Mouse (Mus musculus): ENCODE measurements around the gene Foxn3.

Gene Foxn3

DNA sequence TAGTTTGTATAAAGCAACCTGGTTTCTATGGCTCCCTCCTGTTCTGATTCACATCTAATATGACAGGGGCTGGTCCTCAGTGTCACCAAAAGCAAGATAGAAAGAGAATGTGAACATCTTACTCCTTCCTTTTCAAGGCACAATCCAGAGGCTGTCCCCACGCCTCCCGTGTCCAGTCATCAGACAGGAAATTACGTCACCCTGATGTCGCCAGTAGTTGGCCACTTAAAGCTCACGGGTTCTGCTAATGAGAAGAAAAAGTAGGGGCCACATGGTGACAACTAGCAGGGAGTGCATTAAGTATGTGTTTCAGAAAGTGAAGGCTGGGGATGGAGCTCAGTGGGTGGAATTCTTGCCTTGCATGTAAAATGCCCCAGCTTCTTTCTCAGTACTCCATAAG, 99.1 kb downstream of the Foxn3 start:
- no peak for DNase-seq (ENCODE audit: low spot score)

DNA sequence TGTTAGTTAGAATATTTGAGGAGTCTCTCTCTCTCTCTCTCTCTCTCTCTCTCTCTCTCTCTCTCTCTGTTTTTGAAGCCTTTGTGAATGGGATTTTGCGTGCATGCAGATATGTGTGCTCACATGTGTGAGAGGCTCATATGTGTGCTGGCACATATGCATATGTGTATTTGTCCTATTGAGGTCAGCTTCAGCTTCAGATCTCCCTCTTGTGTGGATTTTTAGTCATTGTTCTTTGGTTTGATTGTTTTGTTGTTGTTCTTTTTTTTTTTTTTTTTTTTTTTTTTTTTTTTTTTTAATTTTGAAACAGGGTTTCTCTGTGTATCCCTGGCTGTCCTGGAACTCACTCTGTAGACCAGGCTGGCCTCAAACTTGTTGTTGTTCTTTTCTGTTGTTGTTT, 100.5 kb downstream of the Foxn3 start:
- no peak for DNase-seq (ENCODE audit: low spot score)

DNA sequence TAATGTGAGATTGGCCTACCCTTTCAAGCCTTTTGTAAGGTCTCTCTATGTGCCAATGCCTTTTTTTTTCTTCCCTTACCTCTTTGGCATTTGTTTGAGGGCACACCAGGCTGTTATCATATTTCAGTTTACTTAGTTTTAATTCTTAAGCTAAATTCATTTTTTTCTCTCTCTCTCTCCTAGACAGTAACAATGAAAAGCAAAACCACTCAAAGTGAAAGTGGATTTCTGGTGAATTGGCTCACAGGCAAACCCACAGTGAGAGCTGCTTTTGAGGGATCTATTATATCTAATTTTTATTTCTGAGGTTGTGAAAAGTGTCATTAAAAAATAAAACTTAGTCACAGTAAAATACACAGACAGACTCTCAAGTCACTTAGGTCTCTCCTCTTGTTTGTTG, 101.1 kb downstream of the Foxn3 start:
- DNase-seq (ENCODE audit: low spot score): peak; percentile 7

DNA sequence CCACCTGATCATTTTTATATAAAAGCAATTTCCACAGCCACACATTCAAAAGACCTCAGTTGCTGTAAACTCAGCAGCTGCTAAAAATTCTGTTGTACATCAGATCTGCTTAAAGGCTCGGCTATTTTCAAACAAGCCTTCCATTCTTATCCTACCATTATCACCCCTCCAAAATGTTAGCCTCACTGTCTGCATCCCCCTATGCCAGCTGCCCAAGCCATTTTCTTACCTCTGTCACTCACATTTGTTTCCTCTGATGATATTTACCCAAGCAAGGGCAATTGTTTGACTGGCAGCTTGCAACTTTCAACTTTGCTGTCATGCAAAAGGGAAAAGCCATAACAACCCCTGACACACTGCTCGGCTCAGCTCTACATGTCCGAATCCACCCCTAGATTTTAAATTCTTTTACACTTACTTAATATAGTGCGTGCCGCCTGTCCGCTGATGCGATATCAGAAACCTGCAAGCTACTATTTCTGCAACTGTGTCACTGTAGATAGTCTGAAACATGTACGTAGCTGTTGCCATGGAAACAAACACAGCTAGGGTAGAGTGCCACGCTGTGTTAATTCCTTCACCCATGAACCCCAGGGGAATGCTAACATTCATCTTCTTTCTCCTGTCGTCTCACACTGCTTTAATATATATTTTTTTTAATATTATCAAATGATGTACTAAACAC, 105.7 kb downstream of the Foxn3 start:
- DNase-seq (ENCODE audit: low spot score): no peak

DNA sequence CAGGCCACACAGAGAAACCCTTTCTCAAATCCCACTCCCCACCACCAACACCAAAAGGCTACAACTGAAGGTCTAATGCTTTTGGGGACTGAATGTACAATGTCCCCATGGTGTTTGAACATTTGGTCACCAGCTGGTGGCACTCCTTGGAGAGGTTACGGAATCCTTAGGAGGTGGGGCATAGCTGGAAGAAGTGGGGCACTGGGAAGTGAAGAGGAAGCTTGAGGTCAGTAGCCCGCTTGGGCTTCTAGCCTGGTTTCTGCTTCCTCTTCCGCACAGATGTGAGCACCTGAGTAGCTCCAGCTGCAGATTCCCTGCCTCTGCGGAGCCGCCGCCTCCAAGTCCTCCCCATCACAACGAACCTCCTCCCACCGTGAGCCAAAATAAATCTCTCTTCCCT, 107.8 kb downstream of the Foxn3 start:
- DNase-seq (ENCODE audit: low spot score): no peak

DNA sequence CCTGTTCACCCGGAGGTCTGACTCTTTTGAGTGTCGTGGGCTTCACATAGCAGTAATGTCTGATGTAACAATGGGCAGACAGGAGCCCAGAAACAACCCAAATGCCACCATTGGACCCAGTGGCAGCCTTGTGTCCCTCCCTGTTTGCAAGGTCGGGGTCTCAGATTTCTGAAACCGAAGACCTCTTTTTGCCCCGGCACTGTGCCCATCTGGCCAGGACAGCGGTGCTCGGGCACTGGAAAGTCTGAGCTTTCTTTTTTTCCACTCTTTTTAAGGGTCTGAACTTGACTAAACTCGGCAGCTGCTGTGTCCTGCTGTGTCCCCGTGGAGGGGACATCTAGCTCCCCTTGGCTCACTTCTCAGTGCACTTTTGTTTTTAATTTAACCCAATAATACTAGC, 109.0 kb downstream of the Foxn3 start:
- DNase-seq (ENCODE audit: low spot score): no peak

DNA sequence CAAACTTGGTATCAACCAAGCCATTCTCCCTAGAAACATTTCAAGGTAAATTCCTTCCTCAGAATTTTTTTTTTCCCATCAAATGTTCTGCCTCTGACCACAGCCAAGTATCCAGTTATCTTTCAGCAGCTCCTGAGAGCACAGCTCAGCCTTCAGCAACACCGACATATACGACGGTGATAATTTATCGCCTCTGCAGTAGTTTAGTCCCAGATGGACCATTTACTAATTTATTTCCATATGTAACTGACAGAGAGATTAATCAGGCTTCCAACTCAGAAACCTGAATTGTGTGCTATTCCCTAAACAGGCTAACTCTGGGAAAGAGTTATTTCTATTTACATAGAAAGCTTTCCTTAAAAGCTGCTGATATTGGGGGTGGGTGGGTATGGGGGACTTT, 109.6 kb downstream of the Foxn3 start:
- no peak for DNase-seq (ENCODE audit: low spot score)

DNA sequence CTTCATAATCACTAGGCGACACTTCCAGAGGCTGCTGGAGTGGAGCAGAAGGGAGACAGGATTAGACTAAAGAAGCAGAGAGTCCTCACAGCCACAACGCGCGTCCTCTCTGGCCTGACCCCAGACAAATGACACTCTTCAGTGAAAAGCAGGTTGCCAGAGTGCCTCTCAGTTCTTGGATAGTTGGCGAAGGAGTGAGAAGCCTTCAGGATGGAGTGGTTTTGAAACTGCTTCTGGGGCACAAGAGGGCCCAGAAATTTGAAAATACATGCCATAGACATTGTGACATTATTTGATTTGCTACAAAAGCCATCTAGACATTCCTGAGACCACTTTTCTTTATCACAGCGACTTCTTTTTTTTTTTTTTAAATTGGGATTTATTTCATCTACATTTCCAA, 113.3 kb downstream of the Foxn3 start:
- no peak for DNase-seq (ENCODE audit: low spot score)

DNA sequence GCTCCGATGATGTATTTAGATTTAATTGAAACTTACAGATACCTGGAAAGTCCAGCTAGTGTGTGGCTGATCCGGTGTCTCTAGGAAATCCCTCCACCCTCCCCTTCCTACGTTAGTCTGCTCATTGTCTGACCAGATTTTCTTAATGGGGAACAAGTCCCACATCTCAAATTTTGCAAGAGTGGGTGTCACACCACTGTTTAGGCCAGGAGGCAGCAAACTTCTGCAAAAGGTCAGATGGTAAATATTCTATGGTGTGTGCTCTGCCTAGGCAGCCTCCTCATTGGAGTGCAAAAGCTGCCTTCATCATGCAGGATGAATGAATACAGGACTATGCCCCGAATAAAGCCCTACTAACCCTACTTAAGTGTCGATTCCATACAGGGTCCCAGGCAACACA, 115.6 kb downstream of the Foxn3 start:
- DNase-seq (ENCODE audit: low spot score): no peak

DNA sequence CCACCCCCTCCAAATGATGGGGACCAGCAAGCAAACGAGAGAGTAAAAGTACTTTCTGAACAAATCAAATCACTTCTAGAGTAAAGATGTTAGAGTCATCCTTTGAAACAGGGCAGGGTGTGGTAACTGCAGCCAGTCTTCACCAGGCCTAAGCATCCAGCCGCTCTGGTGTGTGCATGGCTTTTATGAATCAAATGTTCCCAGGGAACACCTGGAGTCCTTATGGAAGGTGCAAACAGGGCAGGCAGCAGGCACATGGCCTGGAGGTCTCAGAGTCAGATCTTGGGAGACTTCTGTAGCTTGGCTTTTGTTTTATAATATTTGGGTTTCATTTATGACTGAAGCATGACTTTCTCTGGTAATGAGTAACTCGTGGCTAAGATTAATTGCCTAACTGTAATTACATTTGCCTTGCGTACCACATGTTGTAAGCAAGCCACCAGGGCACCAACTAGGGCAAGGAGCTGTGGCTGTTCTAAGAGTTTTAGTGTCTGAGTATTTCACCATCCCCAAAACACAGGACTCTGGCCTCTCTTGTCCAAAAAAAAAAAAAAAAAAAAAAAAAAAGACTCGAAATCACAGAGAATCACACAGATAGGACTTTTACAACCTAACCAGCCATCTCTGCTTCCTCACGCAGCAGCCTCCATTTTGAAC, 118.2 kb downstream of the Foxn3 start:
- peak; percentile 26 for DNase-seq (ENCODE audit: low spot score)

DNA sequence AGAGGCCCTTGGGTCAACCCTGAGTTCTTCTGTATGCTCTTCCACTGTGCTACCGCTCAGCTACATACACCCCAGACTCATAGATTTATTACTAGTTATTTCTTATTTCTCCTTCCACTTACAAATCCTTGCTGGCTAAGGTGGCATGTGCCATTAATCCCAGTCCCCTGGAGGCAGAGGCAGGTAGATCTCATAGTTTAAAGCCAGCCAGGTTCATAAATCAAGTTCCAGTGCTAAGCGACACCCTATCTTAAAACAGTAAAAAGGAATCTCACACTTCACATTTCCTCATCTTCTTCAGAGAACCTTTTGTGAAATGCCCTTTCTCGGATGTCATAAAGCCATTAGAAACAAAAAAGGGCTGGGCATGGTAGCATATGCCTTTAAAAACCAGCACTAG, 120.6 kb downstream of the Foxn3 start:
- no peak for DNase-seq (ENCODE audit: low spot score)

DNA sequence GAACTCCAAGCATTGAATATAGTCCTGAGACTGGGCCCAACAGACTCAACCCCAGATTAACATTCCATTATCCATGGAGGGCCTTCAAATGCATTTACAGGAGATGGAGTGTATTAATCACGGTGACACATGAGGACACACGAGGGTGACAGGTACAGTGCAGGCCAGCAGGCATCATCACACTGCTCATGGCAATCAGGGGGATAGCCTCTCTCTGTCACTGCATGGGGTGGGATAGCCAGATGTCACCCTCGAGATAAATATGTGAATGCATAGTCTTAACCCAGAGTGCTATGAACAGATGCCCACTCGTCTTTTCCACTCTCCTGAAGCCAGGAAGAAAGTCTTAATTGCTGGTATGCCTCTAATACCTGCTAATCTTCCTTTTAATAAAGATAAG, 122.4 kb downstream of the Foxn3 start:
- DNase-seq (ENCODE audit: low spot score): no peak

DNA sequence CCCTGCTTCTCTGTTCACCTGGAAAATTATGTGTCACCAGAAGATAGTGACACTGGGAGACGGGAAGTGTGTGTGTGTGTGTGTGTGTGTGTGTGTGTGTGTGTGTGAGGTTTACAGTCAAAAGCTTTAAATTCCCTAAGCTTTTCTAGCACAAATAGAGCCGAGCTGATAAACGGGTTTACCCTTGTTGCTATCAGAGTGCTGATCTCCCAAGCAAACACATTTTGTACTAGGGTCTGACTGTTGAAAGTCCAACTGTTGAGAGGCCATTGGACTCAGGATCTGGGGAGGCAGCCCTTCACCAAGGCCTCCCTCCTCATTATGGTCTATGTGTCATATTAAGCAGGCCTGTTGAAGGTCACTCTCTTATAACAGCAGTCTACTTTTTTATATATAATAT, 123.4 kb downstream of the Foxn3 start:
- no peak for DNase-seq (ENCODE audit: low spot score)

DNA sequence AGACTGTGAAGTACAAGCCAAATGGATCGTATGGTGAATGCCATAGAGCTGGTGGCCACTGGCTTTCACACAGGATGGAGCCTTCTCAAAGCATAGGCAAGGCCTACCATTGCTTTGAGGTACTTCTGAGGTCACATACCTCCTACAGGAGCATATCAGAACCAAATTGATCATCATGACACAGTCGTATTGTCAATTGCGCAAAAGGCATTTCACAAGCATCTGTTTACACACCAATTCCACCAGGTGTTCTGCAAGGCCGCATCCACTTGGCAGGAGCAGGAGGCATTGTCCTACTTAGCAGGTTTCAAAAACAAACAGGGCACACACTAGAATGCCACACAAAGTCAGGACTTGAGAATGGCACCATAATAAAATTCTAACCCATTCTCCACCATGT, 128.2 kb downstream of the Foxn3 start:
- DNase-seq (ENCODE audit: low spot score): no peak

DNA sequence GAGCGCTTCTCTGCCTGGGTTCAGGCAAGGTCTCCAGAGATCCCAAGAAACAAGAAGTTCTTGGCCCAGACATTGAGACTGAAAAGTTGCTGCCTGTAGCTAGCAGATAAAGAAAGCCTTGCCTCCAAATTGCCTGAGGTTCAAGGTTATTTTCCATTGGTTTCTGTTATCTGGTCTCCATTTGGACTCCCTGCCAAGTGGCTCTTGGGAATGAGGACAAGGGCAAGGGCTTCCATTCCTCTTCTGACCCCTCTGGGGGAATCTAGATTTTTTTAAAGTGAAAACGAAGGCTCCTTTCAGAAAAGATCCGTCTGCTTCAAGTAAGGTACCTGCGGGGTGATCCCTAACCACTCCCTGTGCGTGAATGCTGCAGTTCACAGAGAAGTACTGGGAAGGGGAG, 130.0 kb downstream of the Foxn3 start:
- DNase-seq (ENCODE audit: low spot score): no peak

DNA sequence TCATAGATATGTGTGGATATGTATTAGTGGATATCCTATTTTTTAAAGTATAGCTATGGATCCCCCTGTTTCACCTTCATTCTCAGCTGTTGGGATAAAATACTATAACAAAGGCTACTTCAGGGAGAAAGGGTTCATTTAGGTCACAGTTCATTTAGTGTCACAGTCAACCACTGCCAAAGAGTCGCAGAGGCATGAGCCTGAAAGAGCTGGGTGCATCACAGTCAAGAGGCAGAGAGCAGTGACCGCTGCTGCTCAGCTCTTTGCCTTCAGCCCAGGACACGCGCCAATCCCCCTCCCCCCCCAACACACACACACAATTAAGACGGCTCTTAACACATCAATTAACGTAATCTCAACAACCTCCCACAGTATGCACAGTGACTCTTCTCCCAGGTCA, 131.8 kb downstream of the Foxn3 start:
- no peak for DNase-seq (ENCODE audit: low spot score)

DNA sequence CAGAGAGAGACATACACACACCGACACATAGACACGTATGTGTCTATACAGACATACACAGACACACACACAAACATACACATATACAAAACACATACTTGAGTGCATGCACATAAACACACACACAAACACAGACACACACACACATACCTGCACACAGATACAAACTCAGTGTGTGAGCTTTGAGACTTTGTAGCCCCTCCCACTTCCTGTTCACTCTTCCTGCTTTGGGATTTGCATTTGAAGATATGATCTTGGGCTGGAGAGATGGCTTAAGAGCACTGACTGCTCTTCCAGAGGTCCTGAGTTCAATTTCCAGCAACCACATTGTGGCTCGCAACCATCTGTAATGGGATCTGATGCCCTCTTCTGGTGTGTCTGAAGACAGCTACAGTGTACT, 132.4 kb downstream of the Foxn3 start:
- DNase-seq (ENCODE audit: low spot score): no peak

DNA sequence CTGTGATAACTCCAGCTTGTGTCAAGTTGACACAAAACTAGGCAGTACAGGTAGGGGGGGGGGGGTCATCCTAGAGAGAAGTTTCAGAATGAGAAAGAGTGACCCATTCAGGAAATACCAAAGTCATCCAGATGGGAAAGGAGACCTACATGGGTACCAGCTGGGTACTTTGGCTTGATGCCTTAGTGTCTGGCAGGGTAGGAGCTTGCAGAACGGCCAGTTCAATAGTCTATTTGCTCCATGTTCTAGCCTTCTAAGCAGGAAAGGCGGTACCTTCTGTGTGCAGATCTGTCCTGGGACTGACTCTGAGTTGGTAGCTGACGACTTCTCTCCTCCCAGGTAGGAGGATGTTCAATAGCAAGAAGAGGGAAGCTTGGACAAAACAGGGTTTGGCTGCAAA, 134.3 kb downstream of the Foxn3 start:
- no peak for DNase-seq (ENCODE audit: low spot score)

DNA sequence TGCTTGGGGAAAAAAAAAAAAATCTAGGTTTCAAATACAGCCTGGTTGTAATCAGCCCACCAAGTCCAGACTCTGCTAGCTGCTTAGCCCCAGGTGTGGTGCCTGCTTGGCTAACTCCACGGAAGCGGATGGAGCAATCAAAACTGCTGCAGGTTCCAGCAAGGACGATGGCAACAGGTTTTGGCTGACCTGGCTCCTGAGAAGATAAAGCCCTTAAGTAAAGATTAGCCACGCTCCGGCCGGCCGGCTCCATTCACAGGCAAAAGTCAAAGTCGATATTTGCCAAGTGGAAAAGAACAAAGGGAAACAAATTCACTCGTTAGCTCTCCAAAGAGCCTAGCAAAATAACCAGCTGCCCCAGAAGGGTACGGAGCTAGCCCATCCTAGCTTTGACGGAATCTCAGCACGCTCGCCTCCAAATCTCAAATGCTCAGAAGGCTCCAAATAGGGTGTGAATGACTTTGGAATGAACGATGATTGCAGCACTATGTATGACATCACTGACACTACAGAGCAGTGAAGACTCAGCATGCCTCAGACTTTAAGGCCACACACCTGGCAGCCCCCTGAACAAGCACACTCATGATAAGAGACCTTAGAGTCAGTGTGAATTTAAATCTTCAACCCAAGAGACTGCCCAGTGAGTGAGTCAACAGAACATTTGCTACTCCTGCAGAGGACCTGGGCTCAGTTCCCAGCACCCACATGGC, 137.0 kb downstream of the Foxn3 start:
- no peak for DNase-seq (ENCODE audit: low spot score)

DNA sequence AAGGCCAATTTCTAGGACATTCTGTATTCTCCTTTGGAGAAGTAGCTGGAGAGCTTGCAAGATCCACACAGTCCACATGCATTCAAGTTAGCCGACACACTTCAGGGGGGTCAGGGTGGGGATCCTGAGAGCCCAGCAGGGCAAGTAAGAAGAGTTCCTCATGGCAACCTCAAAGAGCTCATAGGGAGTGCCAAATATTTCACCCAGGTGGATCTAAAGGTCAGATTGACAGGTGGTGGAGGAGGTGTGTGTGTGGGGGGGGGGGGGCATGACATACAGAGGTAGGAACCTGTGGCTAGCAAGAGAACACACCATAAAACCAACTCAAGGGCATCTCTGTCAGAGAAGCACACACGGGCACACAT, 144.0 kb downstream of the Foxn3 start:
- DNase-seq (ENCODE audit: low spot score): no peak

DNA sequence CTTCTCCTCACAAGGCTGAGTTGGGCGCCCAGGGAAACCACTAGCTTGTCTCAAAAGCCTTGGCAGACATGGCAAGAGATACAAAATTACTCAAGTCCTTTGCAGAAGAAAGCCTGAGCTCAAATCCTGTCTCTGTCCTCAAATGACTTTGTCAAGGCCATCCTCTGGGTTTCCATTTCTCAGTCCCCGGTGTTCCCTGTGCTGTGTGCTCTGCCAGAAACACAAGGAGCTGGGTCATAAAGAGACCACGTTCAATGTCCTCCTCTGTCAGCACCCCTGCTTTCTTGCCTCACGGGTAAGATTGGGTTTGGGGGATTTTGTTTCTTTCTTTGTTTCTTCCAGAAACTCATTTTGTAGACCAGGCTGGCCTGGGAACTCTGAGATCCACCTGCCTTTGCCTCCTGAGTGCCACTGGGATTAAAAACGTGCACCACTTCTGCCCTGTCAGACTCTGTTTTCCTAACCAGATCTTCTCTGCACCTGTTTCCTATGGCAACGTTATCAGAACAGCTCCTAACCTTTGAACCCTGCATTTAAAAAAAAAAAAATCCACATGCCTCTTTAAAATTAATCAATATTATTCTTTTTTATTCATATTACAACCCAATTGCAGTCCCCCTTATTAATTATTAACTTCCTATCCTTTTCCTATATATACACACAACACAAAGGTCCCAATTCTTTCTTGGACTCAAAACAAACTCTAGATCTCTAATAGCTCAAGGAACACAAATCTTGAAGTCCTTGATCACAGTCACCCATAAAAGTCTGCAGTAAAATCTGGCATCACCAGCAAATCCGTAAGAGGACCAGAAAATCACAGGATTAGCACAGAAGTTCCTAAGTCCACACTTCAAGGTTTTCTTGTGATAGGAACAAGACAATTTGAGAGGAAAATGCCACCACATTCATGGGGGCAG, 144.6 kb downstream of the Foxn3 start:
- DNase-seq (ENCODE audit: low spot score): no peak

DNA sequence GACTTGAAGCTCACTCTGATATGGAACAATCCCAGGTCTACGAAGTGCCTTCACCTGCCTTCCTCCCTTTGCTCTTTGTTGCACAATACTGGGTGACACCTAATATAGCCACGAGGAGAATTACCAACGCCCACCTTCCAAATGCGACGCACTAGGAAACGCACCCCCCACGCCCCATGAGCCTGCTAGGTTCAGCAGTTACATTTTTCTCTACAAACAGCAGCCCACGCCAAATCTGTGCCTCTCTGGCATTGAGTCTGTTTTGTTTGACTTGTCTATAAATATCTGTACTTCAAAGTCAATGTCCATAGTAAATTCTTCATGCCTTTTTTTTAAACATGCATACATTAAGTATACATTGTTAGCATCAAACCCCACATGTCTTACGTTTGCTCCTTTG, 145.5 kb downstream of the Foxn3 start:
- DNase-seq (ENCODE audit: low spot score): no peak

DNA sequence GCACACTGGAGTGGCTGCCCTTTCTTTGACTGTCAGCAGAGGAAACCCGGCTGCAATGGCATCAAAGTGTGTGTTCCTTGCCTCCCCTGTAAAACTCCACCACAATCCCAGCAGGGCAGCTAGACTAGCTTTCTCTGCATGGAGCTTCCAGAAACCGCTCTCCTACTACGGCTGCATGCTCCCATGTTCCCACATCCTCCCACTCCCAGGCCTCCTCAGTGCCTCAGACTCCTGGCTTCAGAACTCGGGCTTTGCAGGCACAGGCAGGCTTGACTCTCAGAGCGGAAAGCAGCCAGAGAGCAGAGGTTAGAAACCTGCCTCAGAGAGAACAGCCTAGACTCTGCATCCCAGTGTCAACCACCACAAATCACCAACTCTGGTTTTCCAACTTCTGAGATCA, 147.8 kb downstream of the Foxn3 start:
- no peak for DNase-seq (ENCODE audit: low spot score)
